Mouse (Mus musculus) CH12F3 (cell line): ENCODE results near the gene Ptk6.

Source experiments
- in situ Hi-C: fragments of 300-500 bp; cut with MboI; formaldehyde crosslinking; loops from 2 replicates; pipeline ENCODE4 v1.14.3; 2020; ENCODE audit warnings: low sequenced_read_pairs

Gene Ptk6

DNA sequence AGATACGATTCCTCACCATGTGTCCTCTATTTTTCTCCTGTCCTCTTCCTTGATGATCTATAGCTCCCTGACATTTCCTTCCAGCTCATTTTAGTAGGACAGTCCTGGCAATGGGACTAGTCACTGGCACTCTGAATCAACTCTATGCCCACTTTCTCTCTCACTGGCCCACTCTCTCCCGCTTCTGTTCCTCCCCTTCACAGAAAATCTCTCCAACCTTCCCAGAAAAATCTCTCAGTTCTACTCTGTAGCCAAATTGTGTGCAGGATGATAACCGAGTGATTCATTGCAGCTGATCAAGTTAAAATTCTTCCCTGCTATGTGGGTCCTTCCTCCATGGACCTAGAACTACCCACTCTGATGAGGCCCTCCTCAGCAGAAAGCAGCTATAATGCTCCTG is 27.9 kb downstream of the Ptk6 start:
- in situ Hi-C loops, result no loop called here

DNA sequence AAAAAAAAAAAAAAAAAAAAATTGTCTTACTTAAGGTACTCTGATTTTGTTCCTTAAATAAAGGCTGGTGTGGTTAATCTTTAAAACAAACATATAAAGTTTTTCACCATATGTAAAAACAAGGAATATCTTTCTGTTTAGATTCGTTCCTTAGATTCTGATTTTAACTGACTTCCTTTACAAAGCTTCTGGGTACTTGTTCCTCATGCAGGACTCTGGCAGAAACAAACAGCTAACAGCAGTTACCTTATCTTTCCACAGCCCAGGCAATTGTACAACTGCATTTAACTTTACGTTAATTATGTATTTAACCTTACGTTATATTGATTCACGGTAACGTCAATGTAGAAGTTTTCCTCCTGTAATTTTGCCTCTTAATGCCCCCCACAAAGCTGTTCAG is 36.1 kb downstream of the Ptk6 start:
- in situ Hi-C loops, result no loop called here

DNA sequence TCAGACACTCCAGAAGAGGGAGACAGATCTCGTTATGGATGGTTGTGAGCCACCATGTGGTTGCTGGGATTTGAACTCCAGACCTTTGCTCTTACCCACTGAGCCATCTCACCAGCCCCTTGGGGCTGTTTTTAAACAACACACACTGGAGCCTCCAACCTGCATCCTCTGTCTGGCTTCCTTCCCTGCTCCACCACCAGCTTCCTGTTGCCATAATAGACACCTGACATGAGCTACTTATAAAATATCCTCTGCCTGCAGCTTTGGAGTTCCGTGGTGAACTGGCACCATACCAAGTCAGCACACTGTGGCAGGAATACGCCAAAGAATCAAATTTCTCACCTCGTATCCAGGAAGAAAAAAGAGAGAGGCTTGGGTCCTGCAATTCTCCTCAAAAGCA is 41.8 kb downstream of the Ptk6 start:
- in situ Hi-C loops, result no loop called here

DNA sequence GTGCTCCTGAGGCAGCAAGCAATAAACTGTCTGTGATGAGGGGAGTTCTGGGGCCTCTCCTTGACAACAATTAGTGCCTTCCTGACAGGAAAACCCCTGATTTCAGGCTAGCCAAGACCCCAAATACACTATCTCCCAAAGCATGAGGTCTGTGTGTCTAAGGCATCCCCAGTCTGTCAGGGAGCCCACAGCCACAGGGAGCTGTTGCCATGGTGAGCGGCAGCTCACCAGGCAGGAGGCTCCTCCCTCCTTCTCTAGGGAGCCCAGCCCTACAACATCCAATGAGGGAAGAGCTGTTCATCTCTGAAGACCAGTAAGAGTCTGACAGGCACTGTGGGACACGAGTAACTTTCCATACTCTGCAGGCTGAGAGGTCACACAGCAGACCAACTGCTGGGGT is 42.8 kb downstream of the Ptk6 start:
- in situ Hi-C loops, result no loop called here

DNA sequence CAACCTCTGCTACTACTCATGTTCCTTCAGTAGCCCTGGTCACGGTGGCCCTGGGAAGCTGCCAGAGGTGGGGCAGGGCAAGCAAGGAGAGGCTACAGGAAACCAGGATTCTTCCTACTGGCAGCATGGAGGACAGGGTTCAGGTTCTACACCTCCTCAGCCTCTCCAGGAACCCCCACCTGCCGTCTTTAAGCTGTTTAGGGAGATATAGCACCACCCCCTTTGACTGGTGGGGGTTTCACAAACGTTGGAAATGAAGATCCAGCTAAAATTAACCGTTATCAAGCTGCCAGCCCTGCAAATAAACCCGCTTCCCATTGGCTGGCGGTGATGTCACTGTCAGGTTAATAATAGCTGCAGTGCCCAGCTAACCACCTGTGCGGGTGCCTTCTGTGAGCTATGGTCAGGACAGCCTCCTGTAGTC is 43.5 kb downstream of the Ptk6 start:
- in situ Hi-C loops, result no loop called here

DNA sequence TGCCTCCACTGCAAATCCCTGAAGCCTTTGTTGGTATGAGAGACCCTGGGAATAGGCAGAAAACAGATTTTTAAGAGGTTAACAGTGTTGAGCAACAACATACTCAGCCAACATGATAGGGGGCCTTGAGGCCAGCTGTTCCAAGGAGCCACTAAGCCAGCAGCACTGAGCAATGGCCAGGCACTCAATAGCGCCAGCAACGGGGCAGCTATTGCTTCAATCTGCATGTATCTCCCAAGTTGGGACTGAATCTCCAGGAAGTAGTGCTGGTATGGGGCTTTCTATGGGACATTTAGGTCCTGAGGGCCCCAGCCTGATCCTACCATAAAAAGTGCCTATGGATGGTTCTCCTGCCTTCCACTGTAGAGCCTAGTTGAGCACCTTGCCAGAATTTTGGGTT is 44.1 kb downstream of the Ptk6 start:
- in situ Hi-C loops, result no loop called here

DNA sequence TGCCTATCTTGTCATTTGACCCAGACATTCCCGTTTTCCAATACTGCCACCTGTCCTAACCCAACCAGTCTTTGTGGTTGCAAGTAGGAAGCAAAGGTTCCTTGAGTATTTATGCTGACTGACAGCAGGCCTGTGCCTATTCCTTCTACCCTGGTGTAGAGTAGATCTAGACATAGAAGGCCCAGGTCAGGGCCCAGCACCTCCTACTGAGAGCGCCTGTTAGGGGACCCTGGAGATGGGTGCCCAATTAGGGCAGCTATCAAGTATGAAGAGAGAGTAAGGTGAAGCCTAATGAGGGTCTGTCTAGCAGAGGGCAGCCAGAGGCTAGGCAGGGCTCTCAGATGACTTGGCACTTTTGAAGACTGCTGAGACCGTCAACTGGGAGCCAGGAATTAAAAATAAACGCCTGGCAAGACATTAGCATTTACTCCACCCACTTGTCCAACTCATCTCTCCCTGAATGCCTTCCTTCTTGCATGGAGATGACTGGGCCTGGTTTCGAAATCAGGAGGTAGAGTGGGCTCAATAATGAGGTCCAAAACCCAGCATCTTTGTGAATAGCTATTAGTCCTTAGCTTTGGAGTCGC is 44.8 kb downstream of the Ptk6 start:
- in situ Hi-C loops, result no loop called here

DNA sequence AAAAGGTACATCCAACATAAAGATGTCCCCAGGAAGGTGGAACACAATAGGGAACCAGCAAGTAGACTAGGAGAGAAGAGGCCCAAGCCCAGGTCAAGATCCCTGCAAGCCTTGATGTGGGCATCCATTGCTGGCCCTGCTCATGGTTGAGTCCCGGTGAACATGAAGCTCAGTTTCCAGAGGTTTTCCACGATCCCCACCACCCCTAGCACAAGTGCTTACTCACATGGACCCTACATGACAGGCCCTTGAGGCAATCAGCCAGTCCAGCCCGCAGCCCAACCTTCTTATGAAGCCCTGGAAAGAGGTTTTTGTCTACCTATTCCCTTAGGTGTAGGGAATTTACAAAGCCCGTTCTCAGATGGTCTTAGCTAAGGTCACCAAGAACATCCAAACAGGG is 45.4 kb downstream of the Ptk6 start:
- in situ Hi-C loops, result no loop called here

DNA sequence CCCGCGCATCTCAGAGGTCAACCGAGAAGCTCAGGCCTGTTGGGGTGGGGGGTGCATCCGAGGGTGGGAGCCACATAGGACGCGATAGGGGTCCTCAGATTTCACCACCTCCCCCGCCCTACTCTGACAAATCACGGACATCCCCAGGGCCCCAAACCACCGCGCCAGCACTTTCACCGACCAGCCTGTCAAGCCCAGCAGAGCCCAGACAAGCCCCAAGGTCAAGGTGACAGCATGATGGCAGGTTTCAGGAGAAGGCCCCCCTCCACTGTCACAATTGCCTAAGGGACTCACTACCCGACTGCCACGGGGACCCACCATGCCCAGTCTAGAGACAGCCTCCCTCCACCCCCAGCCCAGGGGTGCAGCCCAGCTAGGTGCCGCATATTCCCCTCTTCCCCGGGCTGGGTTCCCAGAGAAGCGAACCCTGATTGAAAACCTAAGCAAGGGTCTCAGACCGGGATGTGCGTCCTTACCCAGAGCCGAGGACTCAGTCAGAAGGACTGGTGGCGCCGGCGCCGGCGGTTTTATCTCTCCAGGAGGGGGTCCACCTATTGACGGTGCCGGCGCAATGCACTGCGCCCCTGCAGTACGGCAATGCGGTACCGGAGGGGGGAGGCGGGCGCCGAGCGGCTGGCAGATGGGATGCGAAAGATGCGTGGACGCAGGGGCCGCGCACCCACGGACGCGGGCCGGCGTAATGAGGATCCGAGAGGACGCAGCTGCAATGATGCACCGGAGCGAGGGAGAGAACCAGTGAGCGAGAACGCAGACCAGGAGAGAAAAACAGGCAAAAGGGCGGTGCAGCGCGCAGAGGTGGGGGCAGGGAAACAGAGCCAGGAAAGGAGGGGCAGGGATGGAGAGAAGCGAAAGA is 46.1 kb downstream of the Ptk6 start, which contains the start of gene Eef1a2:
Gene Eef1a2 (minus strand): TSS at position 767 of the 874 bp plus-strand sequence.
- in situ Hi-C loops, result no loop called here

DNA sequence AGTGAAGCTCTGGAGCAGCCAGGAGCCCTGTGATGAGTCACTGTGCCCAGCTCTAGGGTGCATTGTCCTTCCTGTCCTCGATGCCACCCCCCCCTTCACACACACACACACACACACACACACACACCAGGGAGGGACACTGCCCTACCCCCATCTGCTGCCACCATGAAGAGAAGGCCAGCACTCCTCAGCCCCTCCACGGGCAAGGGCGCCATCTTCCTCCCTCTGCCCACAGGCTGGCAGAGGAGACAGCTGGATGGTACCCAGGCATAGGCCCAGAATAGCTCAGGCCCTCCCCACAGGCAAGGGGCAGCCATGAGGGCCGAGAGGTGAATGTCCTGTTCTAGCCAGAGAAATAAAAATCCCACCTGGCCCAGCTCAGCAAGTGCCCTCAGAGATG is 46.8 kb downstream of the Ptk6 start:
- in situ Hi-C loops, result no loop called here

DNA sequence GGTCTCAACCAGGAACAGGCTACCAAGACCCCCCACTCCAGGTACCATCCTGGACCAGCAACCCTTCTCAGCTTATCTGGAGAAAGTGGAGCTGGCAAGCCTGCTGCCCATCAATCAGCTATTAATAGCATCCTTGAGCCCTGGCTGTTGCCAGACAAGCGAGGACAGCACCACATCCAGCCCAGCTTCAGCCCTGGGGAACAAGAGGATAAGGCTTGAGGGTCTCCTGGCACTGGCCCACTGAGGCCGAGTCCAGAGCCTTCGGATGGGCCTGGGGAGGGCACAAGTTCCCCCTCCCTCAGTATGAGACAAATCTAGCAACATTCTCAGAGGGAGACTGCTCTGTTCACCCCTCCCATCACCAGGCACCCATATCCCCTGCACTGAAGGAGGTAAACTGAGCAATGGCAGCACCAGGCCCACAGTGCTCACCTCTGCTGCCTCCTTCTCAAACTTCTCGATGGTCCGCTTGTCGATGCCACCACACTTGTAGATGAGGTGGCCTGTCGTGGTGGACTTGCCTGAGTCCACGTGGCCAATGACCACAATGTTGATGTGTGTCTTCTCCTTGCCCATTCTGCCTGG is 47.7 kb downstream of the Ptk6 start:
- in situ Hi-C loops, result no loop called here

DNA sequence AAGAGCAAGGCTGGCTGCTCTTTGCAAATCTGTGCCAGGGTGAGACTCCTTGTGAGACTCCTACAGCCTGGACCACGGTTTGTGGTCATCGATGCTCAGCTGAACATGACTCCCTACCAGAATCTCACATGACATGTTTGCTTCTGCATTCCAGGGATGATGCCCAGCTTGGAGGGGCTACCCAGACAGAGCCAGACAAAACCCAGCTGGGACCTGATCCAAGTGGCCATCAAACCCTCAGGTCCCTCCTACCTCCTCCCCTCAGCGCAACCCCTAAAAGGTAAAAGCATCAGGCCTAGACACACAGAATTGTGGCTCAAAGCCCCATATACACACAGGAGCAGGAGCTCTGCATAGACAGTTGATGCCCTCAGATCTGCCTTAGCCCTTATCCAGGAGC is 48.2 kb downstream of the Ptk6 start:
- in situ Hi-C loops, result no loop called here

DNA sequence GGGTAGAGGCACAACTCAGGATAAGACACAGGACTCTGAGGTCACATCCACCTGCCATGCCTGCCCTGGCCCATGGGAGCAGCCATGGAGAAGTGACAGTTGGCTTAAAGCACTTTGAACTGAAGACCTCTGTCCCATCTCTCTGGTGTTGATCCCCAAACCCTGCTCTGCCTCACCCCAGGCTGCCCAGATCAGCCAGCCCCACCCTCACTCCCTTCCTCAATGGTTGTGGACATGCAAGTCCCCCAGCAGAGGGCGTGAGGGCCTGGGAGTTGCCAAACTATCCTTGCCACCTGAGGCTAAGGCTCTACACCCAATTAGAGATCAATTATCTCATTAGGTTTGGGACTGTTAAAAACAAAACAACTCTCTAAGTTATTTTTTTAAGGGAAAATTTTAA is 48.8 kb downstream of the Ptk6 start:
- in situ Hi-C loops, result no loop called here

DNA sequence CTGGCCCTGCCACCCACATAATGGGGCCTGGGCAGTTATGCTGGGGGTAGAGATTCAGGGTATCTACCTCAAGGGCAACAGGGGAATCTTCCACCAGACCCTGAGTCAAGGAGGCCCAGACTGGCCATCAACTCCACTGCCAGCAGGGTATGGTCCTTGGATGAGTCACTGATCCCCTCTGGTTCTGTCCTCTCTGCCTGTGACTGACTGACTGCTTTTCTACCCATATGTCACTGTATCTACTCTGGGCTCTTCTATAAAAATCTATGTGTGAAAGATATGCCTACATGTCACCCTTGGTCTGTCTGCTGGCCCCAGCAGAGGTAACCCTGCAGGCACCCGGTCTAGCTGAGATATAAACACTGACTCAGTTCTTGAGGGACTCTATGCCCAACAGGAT is 49.5 kb downstream of the Ptk6 start:
- in situ Hi-C loops, result no loop called here

DNA sequence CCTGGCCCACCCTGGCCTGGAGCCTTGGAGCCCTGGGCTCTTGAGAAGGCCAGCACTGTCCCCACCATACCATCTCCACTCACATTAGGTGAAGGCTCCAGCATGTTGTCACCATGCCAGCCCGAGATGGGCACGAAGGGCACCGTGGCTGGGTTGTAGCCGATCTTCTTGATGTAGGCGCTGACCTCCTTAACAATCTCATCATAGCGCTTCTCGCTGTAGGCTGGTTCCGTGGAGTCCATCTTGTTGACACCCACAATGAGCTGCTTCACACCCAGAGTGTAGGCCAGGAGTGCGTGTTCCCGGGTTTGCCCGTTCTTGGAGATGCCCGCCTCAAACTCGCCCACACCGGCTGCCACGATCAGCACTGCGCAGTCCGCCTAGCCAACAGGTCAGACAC is 49.9 kb downstream of the Ptk6 start:
- in situ Hi-C loops, result no loop called here

DNA sequence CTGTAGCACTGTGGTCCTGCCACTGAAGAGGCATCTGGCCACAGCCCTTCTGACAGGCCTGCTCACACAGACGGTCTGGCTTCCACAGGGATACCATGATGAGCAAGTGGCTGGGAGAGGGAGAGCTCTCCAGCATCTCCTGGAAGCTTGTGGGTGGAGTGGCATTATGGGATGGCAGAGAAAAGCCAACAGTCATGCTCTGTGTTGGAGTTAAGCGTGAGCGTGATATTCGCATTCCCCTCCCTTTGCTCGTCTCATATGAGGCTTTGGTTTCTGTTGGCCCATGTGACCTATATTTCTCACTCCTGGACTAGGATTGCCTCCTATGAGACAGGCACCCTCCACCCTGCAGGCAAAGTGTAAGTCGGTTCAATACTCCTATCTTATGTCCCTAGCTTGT is 52.3 kb downstream of the Ptk6 start:
- in situ Hi-C loops, result no loop called here

DNA sequence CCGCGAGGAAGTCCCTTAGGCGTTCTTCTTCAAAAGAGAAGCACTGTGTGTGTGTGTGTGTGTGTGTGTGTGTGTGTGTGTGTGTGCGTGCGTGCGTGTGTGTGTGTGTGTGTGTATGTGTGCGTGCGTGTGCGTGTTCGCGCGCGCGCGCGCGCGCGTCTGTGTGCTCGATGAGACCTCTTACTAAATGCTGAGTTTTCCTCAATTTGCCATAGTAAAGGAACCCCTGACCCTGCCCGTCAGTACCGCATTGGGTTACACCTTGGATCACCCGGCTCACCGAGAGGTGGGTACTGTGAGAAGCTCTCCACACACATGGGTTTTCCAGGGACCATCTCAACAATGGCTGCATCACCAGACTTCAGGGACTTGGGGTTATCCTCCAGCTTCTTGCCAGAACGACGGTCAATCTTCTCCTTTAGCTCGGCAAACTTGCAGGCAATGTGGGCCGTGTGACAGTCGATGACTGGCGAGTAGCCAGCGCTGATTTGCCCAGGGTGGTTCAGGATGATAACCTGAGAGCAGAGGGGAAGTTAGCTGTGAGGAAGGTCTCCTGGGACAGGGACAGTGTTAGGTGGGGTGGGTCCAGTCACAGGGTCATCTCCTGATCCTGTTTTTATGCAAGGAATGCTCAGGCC is 54.2 kb downstream of the Ptk6 start:
- in situ Hi-C loops, result loop anchor here (25.0 kb wide), 1 partner anchor 636 kb away; no protein-coding TSS in a partner anchor

DNA sequence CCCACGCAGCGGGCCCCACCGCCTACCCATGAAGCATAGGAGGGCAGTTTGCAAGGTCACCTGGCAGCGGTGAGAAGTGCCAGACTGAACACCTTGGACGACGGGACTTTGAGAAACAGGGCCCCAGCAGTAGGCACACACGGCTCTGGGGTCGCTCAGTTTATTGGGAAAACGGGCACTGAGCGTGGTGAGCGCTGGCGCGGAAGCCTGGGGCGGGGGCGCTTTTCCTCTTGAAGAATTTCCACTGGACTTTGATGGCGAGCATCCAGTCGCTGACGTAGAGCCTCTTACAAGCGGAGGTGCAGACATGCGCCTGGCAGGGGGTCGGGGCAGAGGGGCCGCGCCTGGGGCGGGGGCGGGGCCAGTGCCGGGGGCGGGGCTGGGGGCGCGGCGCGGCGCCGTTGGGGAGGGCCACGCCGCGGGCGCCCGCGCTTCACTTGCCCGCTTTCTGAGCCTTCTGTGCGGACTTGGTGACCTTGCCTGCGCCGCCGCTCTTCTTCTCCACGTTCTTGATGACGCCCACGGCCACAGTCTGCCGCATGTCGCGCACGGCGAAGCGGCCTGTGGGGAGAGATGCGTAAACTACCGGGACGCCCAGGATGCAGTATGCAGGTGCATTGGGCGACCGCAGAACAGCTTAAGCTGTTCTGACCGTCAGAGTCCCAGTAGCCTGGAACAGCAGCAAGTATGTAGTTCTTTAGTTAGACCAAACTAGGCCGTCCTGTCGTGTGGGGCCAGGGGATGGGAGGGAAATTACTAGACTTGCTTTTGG is 54.9 kb downstream of the Ptk6 start:
- in situ Hi-C loops, result loop anchor here (25.0 kb wide), 1 partner anchor 635 kb away; no protein-coding TSS in a partner anchor

DNA sequence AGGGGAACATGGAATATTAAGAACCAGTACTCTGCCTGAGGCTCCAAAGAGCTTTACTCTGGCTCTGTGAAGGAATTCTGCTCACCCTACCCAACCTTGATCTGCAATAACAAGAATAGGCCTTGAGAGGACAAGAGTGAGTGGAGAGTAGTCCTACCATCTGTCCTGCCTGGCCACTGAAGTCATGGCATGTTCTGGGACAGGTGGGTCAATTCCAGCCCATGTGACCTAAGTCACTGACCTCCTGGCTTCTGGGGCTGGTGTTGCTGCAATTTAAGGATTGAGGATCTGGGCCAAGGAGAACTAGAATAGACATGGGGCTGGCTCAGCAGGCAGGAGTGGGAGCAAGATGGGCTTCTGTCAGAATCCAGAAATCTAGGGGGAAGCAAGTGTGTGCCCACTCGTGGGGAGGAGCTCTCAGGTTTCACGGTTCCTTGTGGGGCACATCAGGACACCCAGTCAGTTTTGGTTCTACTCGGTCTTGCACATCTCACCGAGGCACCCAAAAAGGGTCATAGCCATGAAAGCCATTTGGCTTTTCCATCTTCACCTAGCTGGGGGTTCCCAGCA is 55.5 kb downstream of the Ptk6 start:
- in situ Hi-C loops, result loop anchor here (25.0 kb wide), 1 partner anchor 635 kb away; no protein-coding TSS in a partner anchor

DNA sequence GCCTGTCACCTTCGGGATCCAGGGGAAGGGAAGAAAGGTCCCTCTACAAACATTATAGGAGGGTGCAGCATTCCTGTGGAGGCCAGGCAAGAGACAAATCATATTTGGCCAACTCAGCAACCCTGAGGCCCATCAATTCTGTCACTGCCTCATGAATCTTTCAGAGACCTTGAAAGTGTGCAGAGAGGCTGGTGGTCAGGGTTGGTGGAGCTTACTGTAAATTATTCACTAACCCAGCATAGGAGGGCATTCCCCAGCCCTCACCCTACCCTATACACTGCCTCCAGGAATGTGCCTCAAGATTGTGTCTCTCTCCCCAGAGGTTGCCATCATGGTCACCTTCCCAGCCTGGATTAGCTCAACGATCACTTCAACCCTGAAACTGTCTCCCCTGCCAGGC is 57.9 kb downstream of the Ptk6 start:
- in situ Hi-C loops, result loop anchor here (25.0 kb wide), 1 partner anchor 632 kb away; no protein-coding TSS in a partner anchor
